In the genomic region with DNA sequence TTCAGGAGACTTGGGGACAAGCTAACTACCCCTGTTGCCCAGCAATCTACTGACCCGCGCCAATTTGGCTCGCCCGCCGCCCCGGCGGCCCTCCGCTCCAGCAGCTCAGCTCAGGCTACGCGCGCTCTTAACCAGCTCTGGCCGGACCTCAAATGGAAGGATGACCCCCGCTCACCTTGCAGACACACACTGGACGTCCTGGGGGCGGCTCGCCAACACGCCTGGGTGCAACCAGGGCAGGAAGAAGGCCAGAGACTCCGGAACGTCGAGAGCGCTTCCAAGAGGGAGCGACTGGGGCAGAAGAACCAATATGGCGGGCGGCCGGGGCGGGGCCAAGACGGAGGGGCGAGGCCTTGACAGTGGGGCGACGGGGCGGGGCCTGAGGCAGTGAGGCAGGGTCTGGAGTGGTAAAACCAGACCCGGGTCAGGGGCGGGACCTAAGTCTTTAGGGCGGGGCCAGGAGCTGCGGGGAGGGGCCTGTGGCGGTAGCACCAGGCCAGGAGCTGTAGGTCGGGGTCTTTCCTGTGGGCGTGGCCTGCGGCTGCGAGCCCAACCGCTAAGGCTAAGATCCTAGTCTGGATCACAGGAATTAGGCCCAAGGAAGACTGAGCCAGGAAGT, we compare ENCODE assay signal across 8 mouse cellular contexts. TPM values are rescaled to one million over a fixed set of nuclear protein-coding genes. Genes with fewer than 3 reads are reported as not detected.
DNase-seq lines count a peak whose midpoint lies in the region; ATAC-seq and TF ChIP-seq lines count a peak whose summit lies in the region.

A gene (minus strand): TSS at position 503 of the 619 bp plus-strand sequence.

- peak; percentile 95 for DNase-seq in ES-CJ7 (ENCODE audit: low read depth, low spot score)
- peak; percentile 86 for DNase-seq in cerebellum, adult 11 months
- DNase-seq in heart, postnatal 25 days (ENCODE audit: low spot score) = peak; percentile 82
- peak; percentile 85 to 90 for DNase-seq in layer of hippocampus, adult 2 months (ENCODE audit: low spot score in 2 of 2)
- peak; percentile 94 for DNase-seq in lung, embryonic 14.5 days
- peak; percentile 95 for DNase-seq in thymus, adult 2 months

- H3K4me3 ChIP-seq in forebrain, embryonic 15.5 days = peak within 1 kb of the TSS; percentile 64
- peak within 1 kb of the TSS; percentile 67 for H3K4me3 ChIP-seq in layer of hippocampus, adult 2 months
- H3K4me3 ChIP-seq in lung, embryonic 14.5 days (ENCODE audit: low read depth, low read length) = peak within 1 kb of the TSS; percentile 62
- peak within 1 kb of the TSS; percentile 98 for H3K4me3 ChIP-seq in olfactory bulb, adult 2 months (ENCODE audit: insufficient read depth, low read depth, low read length)
- peak within 1 kb of the TSS; percentile 99 for H3K4me3 ChIP-seq in thymus, adult 2 months (ENCODE audit: control insufficient read depth, insufficient read depth, low read length)

- peaks cover 9% of the 10 kb centered on the region for H3K4me1 ChIP-seq in forebrain, embryonic 15.5 days
- no peaks in the 10 kb centered on the region for H3K4me1 ChIP-seq in lung, embryonic 14.5 days (ENCODE audit: insufficient read depth)
- no peaks in the 10 kb centered on the region for H3K4me1 ChIP-seq in olfactory bulb, adult 2 months (ENCODE audit: control insufficient read depth, insufficient read depth, low read length)
- H3K4me1 ChIP-seq in thymus, adult 2 months (replicated peaks; ENCODE audit: control insufficient read depth, insufficient read depth, low read length) = peaks cover 2% of the 10 kb centered on the region; the same call in 1 of the 2 replicates

- H3K36me3 ChIP-seq in forebrain, embryonic 15.5 days = no peaks in the 10 kb centered on the region
- H3K36me3 ChIP-seq in lung, embryonic 14.5 days (ENCODE audit: insufficient read depth) = peaks cover 11% of the 10 kb centered on the region; the same call in 1 of the 2 replicates
- H3K36me3 ChIP-seq in thymus, adult 2 months (ENCODE audit: control insufficient read depth, insufficient read depth, low read length) = no peaks in the 10 kb centered on the region

- peak within 1 kb of the TSS; percentile 44 for H3K4me2 ChIP-seq in forebrain, embryonic 15.5 days (replicated peaks)
- peak within 1 kb of the TSS; percentile 63 for H3K4me2 ChIP-seq in lung, embryonic 14.5 days

- no peaks in the 10 kb centered on the region for H3K27me3 ChIP-seq in forebrain, embryonic 15.5 days
- H3K27me3 ChIP-seq in lung, embryonic 14.5 days (ENCODE audit: insufficient read depth, low read length) = no peaks in the 10 kb centered on the region
- no peaks in the 10 kb centered on the region for H3K27me3 ChIP-seq in thymus, adult 2 months (ENCODE audit: control insufficient read depth, insufficient read depth, low read length)

- peak within 1 kb of the TSS; percentile 83 for H3K27ac ChIP-seq in forebrain, embryonic 15.5 days (replicated peaks)
- H3K27ac ChIP-seq in layer of hippocampus, adult 2 months = peak within 1 kb of the TSS; percentile 89
- peak within 1 kb of the TSS; percentile 79 for H3K27ac ChIP-seq in lung, embryonic 14.5 days (ENCODE audit: low read depth)
- H3K27ac ChIP-seq in olfactory bulb, adult 2 months (ENCODE audit: insufficient read depth, low read depth, low read length) = peak within 1 kb of the TSS; percentile 87
- no peak within 1 kb of the TSS for H3K27ac ChIP-seq in thymus, adult 2 months (ENCODE audit: control insufficient read depth, insufficient read depth, low read length)

- peak within 1 kb of the TSS; percentile 71 for H3K9ac ChIP-seq in forebrain, embryonic 15.5 days (replicated peaks)
- H3K9ac ChIP-seq in lung, embryonic 14.5 days = peak within 1 kb of the TSS; percentile 68

- no peak for TF ChIP-seq CTCF in layer of hippocampus, adult 2 months (conservative IDR thresholded peaks at IDR 0.05)
- no peak for TF ChIP-seq CTCF in lung, embryonic 14.5 days (IDR thresholded peaks at IDR 0.05; ENCODE audit: low read depth)
- TF ChIP-seq CTCF in olfactory bulb, adult 2 months (IDR thresholded peaks at IDR 0.05; ENCODE audit: insufficient read depth, low read depth, low read length) = no peak
- no peak for TF ChIP-seq CTCF in thymus, adult 2 months (IDR thresholded peaks at IDR 0.05; ENCODE audit: borderline replicate concordance, control insufficient read depth, extremely low read depth, insufficient read depth, low read length, poor library complexity)

- intact Hi-C loops in heart, postnatal 25 days (cut with DNase I) = loop anchor here (5.0 kb wide), 2 partner anchors 37 to 38 kb away; a partner anchor contains a TSS

- peak; percentile 99 for ATAC-seq in forebrain, embryonic 15.5 days (replicated peaks)
- ATAC-seq in lung, embryonic 14.5 days (ENCODE audit: insufficient read depth) = peak; percentile 98

- peak; percentile 68 for TF ChIP-seq POLR2A in olfactory bulb, adult 2 months (IDR thresholded peaks at IDR 0.05; ENCODE audit: insufficient read depth, low read depth, low read length)
- TF ChIP-seq POLR2A in thymus, adult 2 months (IDR thresholded peaks at IDR 0.05; ENCODE audit: control insufficient read depth, extremely low read depth, insufficient read depth, low read length, poor library complexity) = no peak

- no peaks in the 10 kb centered on the region for H3K9me3 ChIP-seq in forebrain, embryonic 15.5 days
- no peaks in the 10 kb centered on the region for H3K9me3 ChIP-seq in lung, embryonic 14.5 days (ENCODE audit: low read depth, low read length)

- WGBS in forebrain, embryonic 15.5 days = 23% methylated on average over 39 of the region's 41 CpGs
- WGBS in lung, embryonic 14.5 days = 12% methylated on average over 37 of the region's 41 CpGs
- WGBS in olfactory bulb, adult 2 months = 21% methylated on average over 41 of the region's 41 CpGs
- WGBS in thymus, adult 2 months = 2% methylated on average over 32 of the region's 41 CpGs

RNA-seq across cellular contexts. Expression of the gene that starts here (rescaled TPM):
- 46.5 and 48.3 TPM in 2 replicates for polyA plus RNA-seq in forebrain, embryonic 15.5 days (2015; fragmentation: Nextera tagmentation; extraction: Ambion mirVana)
- total RNA-seq in heart, postnatal 25 days (2021) = 10 to 100 TPM; 22.4 to 25.3 TPM
- 10 to 100 TPM; 38.1 to 39.2 TPM for total RNA-seq in layer of hippocampus, adult 2 months (2021)
- polyA plus RNA-seq in lung, embryonic 14.5 days (2014; fragmentation: Nextera tagmentation; extraction: Ambion mirVana) = 65.9 and 66.9 TPM in 2 replicates
- polyA plus RNA-seq in olfactory bulb, adult 2 months (2012; ENCODE audit: insufficient read depth, insufficient read length, low replicate concordance, missing spikeins) = not detected in 2 replicates
- polyA plus RNA-seq in thymus, adult 2 months (2012; rRNA removed) = 3.5 and 4.5 TPM in 2 replicates
